Mouse (Mus musculus): ENCODE measurements around the gene Clec4g. TPM values are rescaled to one million over a fixed set of nuclear protein-coding genes. Genes with fewer than 3 reads are reported as not detected.
"Not testable (repeated sequence)": the region's sequence is repeated elsewhere in the genome, so short reads cannot be mapped to it uniquely, and the experiment has no call there.

Clec4g gene
- total RNA-seq (2021), result not detected

DNA sequence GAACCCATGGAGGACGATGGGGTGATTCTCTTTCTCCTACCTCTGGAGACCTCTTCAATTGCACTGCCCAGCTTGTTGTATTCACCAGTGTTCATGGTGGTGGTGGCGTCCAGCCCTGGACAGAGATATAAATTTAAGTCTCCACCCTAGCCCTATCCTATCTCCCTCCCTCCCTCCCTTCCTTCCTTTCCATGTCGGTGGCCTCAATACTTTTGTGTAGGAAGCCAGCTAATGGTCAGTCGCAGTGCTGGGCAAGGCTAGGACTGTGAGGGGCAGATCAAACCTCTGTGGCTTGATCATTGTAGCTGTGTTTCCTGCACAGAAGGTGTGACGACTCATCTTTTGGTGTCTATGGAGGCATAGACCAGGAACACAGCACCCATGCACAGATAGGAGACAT is at the start of gene Clec4g:
Gene Clec4g (minus strand): TSS at position 101 of the 400 bp plus-strand sequence.
- no peak for DNase-seq
- intact Hi-C loops (cut with DNase I), result no loop called here

GRCm38 (mm10) chr8:3768641-3769040 is 48.2 kb upstream of the Clec4g start:
- intact Hi-C loops (cut with DNase I), result not testable (repeated sequence)

GRCm38 (mm10) chr8:3754261-3754850 is 33.9 kb upstream of the Clec4g start:
- intact Hi-C loops (cut with DNase I), result no loop called here
- DNase-seq, result peak; percentile 58

More at GRCm38 (mm10) chr8:3768641-3769040, 48.2 kb upstream of the Clec4g start:
- DNase-seq, result not testable (repeated sequence)

- DNase-seq, result no peak
- intact Hi-C loops (cut with DNase I), result no loop called here
Observed at GRCm38 (mm10) chr8:3748761-3749160, 28.3 kb upstream of the Clec4g start, which contains the start of gene Cd209a. TSS of gene Cd209a (minus strand) at chr8:3748984.

DNA sequence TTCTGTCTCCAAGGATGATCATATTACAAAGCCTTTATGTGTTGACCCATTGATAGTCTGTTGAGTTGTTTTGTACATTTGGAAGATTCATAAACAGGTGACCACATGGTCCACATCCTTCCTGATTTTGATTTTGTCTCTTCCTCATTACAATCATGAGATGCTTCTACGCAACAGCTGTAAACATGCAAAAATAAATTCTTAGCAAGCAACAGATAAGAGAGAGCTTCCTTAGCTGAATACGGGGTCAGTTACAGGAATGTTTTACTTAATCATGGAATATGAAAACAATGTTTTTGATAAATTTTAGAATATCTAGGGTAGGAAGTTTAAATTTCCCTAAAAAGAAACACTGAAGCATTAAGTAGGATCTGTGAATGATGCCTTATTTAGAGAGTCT is 16.5 kb upstream of the Clec4g start:
- DNase-seq, result no peak
- intact Hi-C loops (cut with DNase I), result no loop called here

DNA sequence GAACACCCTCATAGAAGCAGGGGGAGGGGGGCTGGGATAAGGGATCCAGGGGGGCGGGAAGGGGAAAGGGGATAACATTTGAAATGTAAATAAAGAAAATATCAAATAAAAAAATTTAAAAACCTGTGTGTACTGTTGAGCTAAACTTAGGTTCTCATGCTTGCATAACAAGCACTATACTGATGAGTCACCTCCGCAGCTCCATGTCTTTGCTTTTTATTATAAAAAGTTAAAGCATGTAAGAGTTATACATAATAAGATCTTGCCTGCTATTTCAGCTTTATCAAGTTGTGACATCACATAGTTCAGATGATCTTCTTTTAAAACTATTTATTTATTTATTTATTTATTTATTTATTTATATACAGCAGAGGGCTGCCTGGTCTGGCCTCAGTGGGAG is 15.1 kb upstream of the Clec4g start:
- intact Hi-C loops (cut with DNase I), result no loop called here
- no peak for DNase-seq

DNA sequence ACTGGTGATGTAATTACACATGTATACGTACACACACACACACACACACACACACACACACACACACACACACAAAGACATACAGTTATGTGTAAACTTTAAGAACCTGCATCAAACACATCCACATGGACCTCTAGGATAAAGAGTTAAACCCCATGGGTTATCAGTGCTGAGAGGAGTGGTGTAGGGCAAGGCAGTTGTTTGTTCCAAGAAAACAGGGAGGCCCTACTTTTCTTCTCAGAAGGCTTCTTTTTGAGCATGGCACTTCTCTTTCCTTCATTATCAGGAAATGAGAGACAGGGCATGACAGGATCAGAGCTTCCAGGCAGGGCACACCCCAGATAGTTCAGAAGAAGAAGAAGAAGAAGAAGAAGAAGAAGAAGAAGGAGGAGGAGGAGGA is 13.6 kb upstream of the Clec4g start:
- DNase-seq, result no peak
- intact Hi-C loops (cut with DNase I), result no loop called here

DNA sequence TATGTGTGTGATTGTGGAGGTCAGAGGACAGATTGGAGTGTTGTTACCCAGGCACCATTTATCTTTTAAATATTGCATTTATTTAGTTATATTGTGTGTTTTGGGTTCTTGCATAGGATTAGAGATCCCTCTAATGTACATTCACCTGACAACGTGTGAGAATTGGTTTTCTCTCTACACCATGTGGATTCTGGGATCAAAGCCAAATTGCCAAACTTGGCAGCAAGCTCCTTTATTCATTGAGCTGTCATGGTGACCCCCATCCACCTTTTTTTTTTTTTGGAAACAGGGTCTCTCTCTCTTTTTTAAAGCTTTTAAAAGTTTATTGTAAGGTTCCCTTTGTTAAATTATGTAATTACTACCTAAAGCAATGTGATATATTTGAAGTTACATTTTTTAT is 590 bp upstream of the Clec4g start:
- intact Hi-C loops (cut with DNase I), result no loop called here

DNA sequence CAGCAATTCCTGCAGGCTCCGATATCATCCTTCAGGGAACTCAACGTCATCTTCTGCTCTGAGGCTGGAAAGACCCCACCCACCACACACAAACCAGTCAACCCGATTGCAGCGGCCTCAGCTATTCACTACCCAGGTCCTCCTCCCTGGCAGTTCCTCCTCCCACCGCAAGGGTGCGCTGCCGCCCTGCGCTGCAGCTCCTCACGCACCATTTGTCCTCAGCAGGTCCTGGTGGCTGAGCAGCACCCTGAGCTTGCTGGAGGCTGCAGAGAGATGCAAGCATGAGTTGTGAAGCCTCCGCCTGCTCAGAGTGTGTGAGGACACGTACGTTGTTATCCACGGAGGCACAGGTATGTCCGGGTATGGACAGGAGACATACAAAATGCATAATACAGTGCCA is 1.9 kb downstream of the Clec4g start:
- intact Hi-C loops (cut with DNase I), result no loop called here
- DNase-seq, result peak; percentile 69

More for the DNA sequence above, 590 bp upstream of the Clec4g start:
- peak; percentile 65 for DNase-seq

DNA sequence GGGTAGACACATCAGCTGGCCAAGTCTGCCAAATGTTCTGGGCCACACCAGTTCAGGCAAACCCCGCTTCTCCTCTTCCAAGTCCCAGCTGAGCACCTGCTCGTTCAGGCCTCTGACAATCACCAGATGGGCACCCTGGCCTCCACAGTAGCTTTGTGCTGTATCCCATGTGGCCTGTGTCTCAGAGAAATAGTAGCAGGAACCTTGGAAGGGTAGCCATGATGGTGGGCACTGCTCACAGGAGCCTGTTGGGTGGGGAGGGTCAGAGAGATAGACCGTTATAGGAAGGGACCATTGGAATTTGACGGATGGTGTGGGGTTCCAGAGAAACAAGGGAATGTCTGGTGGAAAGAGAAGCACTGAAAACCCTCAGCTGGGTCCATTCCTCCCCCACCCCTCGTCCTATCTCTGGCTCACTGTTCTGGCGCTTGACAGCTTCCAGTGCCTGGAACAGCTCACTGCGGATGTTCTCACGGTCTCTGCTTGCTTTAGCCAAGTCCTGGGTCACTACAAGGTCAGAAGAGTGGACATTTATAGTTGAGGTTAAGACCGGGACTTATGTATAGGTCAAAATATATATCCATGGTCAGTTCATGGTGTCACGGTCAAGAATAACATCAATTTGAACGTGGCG is 3.0 kb downstream of the Clec4g start:
- intact Hi-C loops (cut with DNase I), result no loop called here
- DNase-seq, result no peak

GRCm38 (mm10) chr8:3711646-3712045 is 8.8 kb downstream of the Clec4g start:
- intact Hi-C loops (cut with DNase I), result no loop called here
- DNase-seq, result no peak

- intact Hi-C loops (cut with DNase I), result no loop called here
- no peak for DNase-seq
Observed at GRCm38 (mm10) chr8:3710312-3710711, 10.1 kb downstream of the Clec4g start.

DNA sequence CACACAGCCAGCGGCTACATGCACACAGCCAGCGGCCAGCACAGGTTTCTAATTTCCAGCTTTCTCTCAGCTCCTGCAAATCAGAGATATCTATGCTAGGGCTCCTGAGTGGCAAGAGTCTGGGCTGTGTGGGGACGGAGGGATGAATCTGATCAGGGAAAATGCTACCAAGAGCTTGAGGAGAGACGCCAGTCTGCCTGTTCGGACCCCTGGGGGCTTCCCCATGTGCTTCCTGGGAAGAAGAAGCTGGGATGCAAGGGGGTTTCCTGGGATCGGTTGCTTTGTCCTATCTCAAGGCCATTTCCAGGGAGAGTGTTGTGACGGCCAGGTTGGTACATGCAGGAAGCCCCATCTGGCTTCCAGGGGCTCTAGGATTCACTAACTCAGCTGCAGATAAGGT is 12.8 kb downstream of the Clec4g start:
- intact Hi-C loops (cut with DNase I), result no loop called here
- no peak for DNase-seq

DNA sequence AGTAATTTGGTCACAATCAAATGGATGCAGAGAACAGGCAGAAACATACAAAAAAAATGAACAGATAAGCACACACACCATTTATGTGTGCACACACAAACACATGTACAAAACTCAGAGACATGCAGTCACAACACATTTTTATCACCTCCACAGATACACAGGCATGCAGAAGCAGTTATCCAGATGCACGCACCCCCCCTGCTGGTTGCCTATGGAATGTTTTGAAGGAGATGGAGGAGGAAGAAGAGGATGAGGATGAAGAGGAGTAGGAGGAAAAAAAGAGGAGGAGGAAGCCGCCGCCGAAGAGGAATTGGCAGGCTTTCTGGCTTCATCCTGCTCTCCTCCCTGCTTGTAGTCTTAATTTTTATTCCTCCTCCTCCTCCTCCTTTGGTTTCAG is 14.7 kb downstream of the Clec4g start:
- intact Hi-C loops (cut with DNase I), result no loop called here
- no peak for DNase-seq

- intact Hi-C loops (cut with DNase I), result no loop called here
- no peak for DNase-seq
Observed at GRCm38 (mm10) chr8:3701491-3701890, 19.0 kb downstream of the Clec4g start.

GRCm38 (mm10) chr8:3694121-3694520 is 26.3 kb downstream of the Clec4g start, which contains the start of gene Fcer2a:
TSS of gene Fcer2a (minus strand) at chr8:3694175.
- intact Hi-C loops (cut with DNase I), result no loop called here
- DNase-seq, result no peak

GRCm38 (mm10) chr8:3690774-3691173 is 29.7 kb downstream of the Clec4g start:
- no peak for DNase-seq
- intact Hi-C loops (cut with DNase I), result no loop called here

- DNase-seq, result no peak
- intact Hi-C loops (cut with DNase I), result no loop called here
Observed at GRCm38 (mm10) chr8:3687537-3687936, 32.9 kb downstream of the Clec4g start.

GRCm38 (mm10) chr8:3685422-3685821 is 35.0 kb downstream of the Clec4g start:
- DNase-seq, result no peak
- intact Hi-C loops (cut with DNase I), result no loop called here

DNA sequence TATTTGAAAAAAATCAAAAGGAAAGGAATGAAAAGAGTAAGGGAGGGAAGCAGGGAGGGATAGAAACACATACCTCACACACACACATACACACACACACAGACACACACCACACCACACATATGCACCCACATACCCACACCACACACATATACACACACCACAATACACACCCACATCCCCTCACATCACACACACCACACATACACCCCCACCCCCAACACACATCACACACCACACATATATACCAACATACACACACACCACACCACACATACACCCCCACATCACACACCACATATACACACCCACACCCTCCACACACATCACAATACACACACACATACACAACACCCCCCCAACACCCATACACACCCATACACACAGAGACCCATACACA is 35.9 kb downstream of the Clec4g start:
- intact Hi-C loops (cut with DNase I), result no loop called here

DNA sequence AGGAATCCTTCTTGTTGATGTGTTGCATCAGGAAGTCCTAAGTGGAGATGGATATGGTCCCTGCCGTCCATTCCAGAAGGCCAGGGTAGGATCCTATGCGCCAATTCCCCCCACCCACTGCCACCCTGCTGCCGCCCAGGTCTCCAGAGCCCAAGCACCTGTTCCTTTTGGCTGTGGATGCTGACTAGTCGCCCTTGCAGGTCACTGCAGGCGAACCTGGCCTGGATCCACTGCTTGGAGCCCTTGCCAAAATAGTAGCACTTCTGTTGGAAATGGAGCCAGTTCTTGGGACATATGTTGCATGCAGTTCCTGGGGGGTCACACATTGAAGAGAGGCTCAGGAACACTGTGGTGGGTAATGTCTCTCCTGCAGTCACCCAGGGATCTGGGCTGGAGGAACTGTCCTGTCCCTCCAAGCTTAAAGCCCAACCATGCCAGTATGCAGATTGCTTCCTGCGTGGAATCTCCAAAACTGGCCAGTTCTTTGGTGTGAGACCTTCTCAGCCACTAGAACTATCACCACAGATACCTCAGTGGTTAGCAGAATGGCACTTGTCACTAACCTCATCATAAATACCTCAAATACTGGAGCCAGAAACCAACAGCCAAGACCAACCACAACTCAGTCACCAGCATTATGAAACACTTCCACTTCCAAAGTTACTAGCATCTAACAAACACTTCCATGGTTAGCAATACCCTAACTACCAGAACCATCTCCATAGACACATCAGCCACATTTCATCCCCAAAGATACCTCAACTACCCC is 36.9 kb downstream of the Clec4g start:
- peak; percentile 91 for DNase-seq
- intact Hi-C loops (cut with DNase I), result no loop called here

More for the DNA sequence above, 35.9 kb downstream of the Clec4g start:
- DNase-seq, result no peak

DNA sequence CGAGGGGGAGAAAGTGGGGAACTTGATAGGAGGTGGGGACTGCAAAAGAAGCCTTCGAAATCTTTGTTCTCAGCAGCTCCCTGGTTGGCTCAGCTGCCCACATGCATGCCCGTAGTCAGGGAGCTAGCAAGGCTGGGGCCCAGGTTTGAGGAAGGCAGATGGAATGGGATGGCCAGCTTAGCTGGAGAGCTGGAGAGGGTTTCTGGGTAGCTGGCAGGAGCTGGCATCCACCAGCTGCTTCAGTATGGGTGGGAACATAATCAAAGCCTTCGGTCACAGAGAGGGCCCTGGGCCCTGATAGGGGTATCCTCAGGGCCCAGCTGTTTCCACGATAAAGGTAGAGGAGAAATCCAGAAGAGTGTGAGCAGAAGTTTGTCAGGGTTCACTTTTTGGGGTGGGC is 38.0 kb downstream of the Clec4g start:
- peak; percentile 75 for DNase-seq
- intact Hi-C loops (cut with DNase I), result no loop called here
